Mouse (Mus musculus): ENCODE measurements around the gene Recql. TPM values are rescaled to one million over a fixed set of nuclear protein-coding genes. Genes with fewer than 3 reads are reported as not detected.

Recql gene
- total and polyA plus RNA-seq, 3 experiments: 39.1 to 48.4 TPM; not detected in 1

DNA sequence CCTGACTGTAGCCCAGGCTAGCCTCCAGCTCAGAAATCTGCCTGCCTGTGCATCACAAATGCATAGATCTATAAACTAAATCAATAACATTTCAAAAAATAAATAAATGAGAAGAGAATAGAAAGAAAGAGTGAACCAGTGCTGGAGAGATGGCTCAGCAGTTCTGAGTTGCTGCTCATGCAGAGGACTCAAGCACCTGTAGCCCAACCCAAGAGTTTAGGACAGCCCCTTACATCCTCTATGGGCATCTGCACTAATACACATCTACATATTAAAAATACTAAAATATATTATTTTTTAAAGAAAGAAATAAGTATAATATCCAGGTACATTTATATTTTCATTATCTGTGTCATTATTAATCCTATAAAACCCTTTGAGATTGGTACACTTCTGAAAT, 81.8 kb downstream of the Recql start:
- no peaks in the 10 kb centered on the region for H3K9me3 ChIP-seq (replicated peaks; ENCODE audit: insufficient read depth, low read length)
- H3K79me2 ChIP-seq (ENCODE audit: control insufficient read depth, insufficient read depth, low read length, poor library complexity): no peaks in the 10 kb centered on the region
- H3K4me3 ChIP-seq (ENCODE audit: control insufficient read depth in 1 of 2, insufficient read depth in 1 of 2, low read depth in 2 of 2, low read length in 2 of 2): no peak overlapping the region
- H3K36me3 ChIP-seq (ENCODE audit: control insufficient read depth in 1 of 2, insufficient read depth in 2 of 2, low read length in 2 of 2): no peaks in the 10 kb centered on the region
- H3K4me1 ChIP-seq (ENCODE audit: control insufficient read depth in 1 of 2, insufficient read depth in 2 of 2, low read length in 2 of 2): no peaks in the 10 kb centered on the region
- H3K27me3 ChIP-seq (ENCODE audit: control insufficient read depth in 1 of 2, insufficient read depth in 2 of 2, low read length in 2 of 2): no peaks in the 10 kb centered on the region; a peak in 1 of 4 replicates
- no peak overlapping the region for H3K9ac ChIP-seq (ENCODE audit: control insufficient read depth, low read depth, low read length, poor library complexity, severe bottlenecking)
- TF ChIP-seq CTCF (IDR thresholded peaks at IDR 0.05 in 2 of 3, conservative IDR thresholded peaks at IDR 0.05 in 1 of 3; ENCODE audit: control insufficient read depth in 1 of 3, insufficient read depth in 1 of 3, low read depth in 2 of 3, low read length in 3 of 3, poor library complexity in 1 of 3, severe bottlenecking in 1 of 3): no peak
- TF ChIP-seq ZNF384 (IDR thresholded peaks at IDR 0.05; ENCODE audit: low read depth, low read length): no peak
- no peak for TF ChIP-seq MEF2A (IDR thresholded peaks at IDR 0.05; ENCODE audit: extremely low read depth, insufficient replicate concordance, low read depth, low read length, poor library complexity, severe bottlenecking)
- no peak for TF ChIP-seq MYC (IDR thresholded peaks at IDR 0.05; ENCODE audit: low read depth, low read length)
- no peak for TF ChIP-seq ZMIZ1 (IDR thresholded peaks at IDR 0.05; ENCODE audit: low read depth, low read length)
- no peak for TF ChIP-seq USF1 (IDR thresholded peaks at IDR 0.05; ENCODE audit: low read depth, low read length)
- no peak for TF ChIP-seq ZKSCAN1 (IDR thresholded peaks at IDR 0.05; ENCODE audit: low read depth, low read length)
- no peak for TF ChIP-seq CHD2 (IDR thresholded peaks at IDR 0.05; ENCODE audit: low read length)
- TF ChIP-seq CHD1 (IDR thresholded peaks at IDR 0.05; ENCODE audit: low read depth, low read length): no peak
- no peak for DNase-seq (ENCODE audit: low read depth, low spot score)
- no peak overlapping the region for H3K27ac ChIP-seq (ENCODE audit: control insufficient read depth, low read depth, low read length)

Other genes with a start within 250 kb of the Recql start
- not detected in 2 replicates for gene Slco1a6, start 178.6 kb downstream of the Recql start, total RNA-seq (2012; rRNA removed)
- gene Slco1a6, start 178.6 kb downstream of the Recql start, polyA plus RNA-seq (2012; ENCODE audit: insufficient read depth in 1 of 2, insufficient read length in 2 of 2, low read depth in 1 of 2, low replicate concordance in 2 of 2, missing spikeins in 1 of 2): 1 to 10 TPM in 1 of 2 experiments, not detected in 1; 1.4 TPM
- gene Iapp, start 88.7 kb downstream of the Recql start, total RNA-seq (2012; rRNA removed): not detected in 2 replicates
- gene Iapp, start 88.7 kb downstream of the Recql start, polyA plus RNA-seq (2012; ENCODE audit: insufficient read depth in 1 of 2, insufficient read length in 2 of 2, low read depth in 1 of 2, low replicate concordance in 2 of 2, missing spikeins in 1 of 2): not detected
- gene Slco1a5, start 64.1 kb downstream of the Recql start, total RNA-seq (2012; rRNA removed): 0.04 TPM in 1 of 2 replicates, not detected in the other
- not detected for gene Slco1a5, start 64.1 kb downstream of the Recql start, polyA plus RNA-seq (2012; ENCODE audit: insufficient read depth in 1 of 2, insufficient read length in 2 of 2, low read depth in 1 of 2, low replicate concordance in 2 of 2, missing spikeins in 1 of 2)
- gene Pyroxd1, start 41.4 kb downstream of the Recql start, total RNA-seq (2012; rRNA removed): 6.7 and 7.5 TPM in 2 replicates
- 1 to 10 TPM in 1 of 2 experiments, not detected in 1; 6.5 TPM for gene Pyroxd1, start 41.4 kb downstream of the Recql start, polyA plus RNA-seq (2012; ENCODE audit: insufficient read depth in 1 of 2, insufficient read length in 2 of 2, low read depth in 1 of 2, low replicate concordance in 2 of 2, missing spikeins in 1 of 2)
- 50.9 and 54.7 TPM in 2 replicates for gene Golt1b, start 134 bp upstream of the Recql start, total RNA-seq (2012; rRNA removed)
- gene Golt1b, start 134 bp upstream of the Recql start, polyA plus RNA-seq (2012; ENCODE audit: insufficient read depth in 1 of 2, insufficient read length in 2 of 2, low read depth in 1 of 2, low replicate concordance in 2 of 2, missing spikeins in 1 of 2): 10 to 100 TPM in 1 of 2 experiments, not detected in 1; 45.3 TPM
- gene Spx, start 26.4 kb upstream of the Recql start, total RNA-seq (2012; rRNA removed): 0.23 and 0.69 TPM in 2 replicates
- gene Spx, start 26.4 kb upstream of the Recql start, polyA plus RNA-seq (2012; ENCODE audit: insufficient read depth in 1 of 2, insufficient read length in 2 of 2, low read depth in 1 of 2, low replicate concordance in 2 of 2, missing spikeins in 1 of 2): under 1 TPM in 1 of 2 experiments, not detected in 1; 0.67 TPM
- gene Gys2, start 86.0 kb upstream of the Recql start, total RNA-seq (2012; rRNA removed): not detected in 2 replicates
- not detected for gene Gys2, start 86.0 kb upstream of the Recql start, polyA plus RNA-seq (2012; ENCODE audit: insufficient read depth in 1 of 2, insufficient read length in 2 of 2, low read depth in 1 of 2, low replicate concordance in 2 of 2, missing spikeins in 1 of 2)
- not detected in 2 replicates for gene Ldhb, start 120.9 kb upstream of the Recql start, total RNA-seq (2012; rRNA removed)
- not detected for gene Ldhb, start 120.9 kb upstream of the Recql start, polyA plus RNA-seq (2012; ENCODE audit: insufficient read depth in 1 of 2, insufficient read length in 2 of 2, low read depth in 1 of 2, low replicate concordance in 2 of 2, missing spikeins in 1 of 2)
- not detected in 2 replicates for gene Kcnj8, start 184.5 kb upstream of the Recql start, total RNA-seq (2012; rRNA removed)
- not detected for gene Kcnj8, start 184.5 kb upstream of the Recql start, polyA plus RNA-seq (2012; ENCODE audit: insufficient read depth in 1 of 2, insufficient read length in 2 of 2, low read depth in 1 of 2, low replicate concordance in 2 of 2, missing spikeins in 1 of 2)

Measured in MEL (cell line).